Mouse (Mus musculus) MEL (cell line): ENCODE data around the gene Tpm1. TPM values are rescaled to one million over a fixed set of nuclear protein-coding genes. Genes with fewer than 3 reads are reported as not detected.

ENCODE experiments used
- DNase-seq: peaks from one replicate; pipeline ENCODE4 v3.0.0; 2011; ENCODE audit warnings: low read depth, low spot score
- H3K27ac ChIP-seq: 2 replicates; pipeline ENCODE4 v1.5.1; 2012; ENCODE audit warnings: low read depth, mild to moderate bottlenecking, control low read depth, low read length, moderate library complexity; ENCODE audit not compliant: control insufficient read depth
- H3K27me3 ChIP-seq, 2 experiments: fragments of 150-350 bp in 1 of 2; sonication (generic) in 1 of 2; 2 replicates each; pipeline ENCODE4 v1.6.1; 2012; ENCODE audit warnings: low read length in 2 of 2, mild to moderate bottlenecking in 2 of 2, improper control_type of control experiment in 1 of 2, moderate library complexity in 1 of 2; ENCODE audit not compliant: insufficient read depth in 2 of 2, control insufficient read depth in 1 of 2
- H3K36me3 ChIP-seq, 2 experiments: 2 replicates each; pipeline ENCODE4 v1.6.1; 2012 to 2014; ENCODE audit warnings: low read length in 2 of 2, improper control_type of control experiment in 1 of 2, inconsistent platforms in 1 of 2, mild to moderate bottlenecking in 1 of 2; ENCODE audit not compliant: insufficient read depth in 2 of 2, control insufficient read depth in 1 of 2
- H3K4me1 ChIP-seq, 2 experiments: fragments of 150-350 bp in 1 of 2; sonication (generic) in 1 of 2; 2 replicates each; pipeline ENCODE4 v1.6.1; 2012; ENCODE audit warnings: low read length in 2 of 2, improper control_type of control experiment in 1 of 2, mild to moderate bottlenecking in 1 of 2; ENCODE audit not compliant: insufficient read depth in 2 of 2, control insufficient read depth in 1 of 2
- H3K4me3 ChIP-seq, 2 experiments: fragments of 150-350 bp in 1 of 2; sonication (generic) in 1 of 2; 2 replicates each; pipeline ENCODE4 v1.5.1; 2012; ENCODE audit warnings: low read depth in 2 of 2, low read length in 2 of 2, mild to moderate bottlenecking in 2 of 2, moderate library complexity in 2 of 2, control low read depth in 1 of 2, improper control_type of control experiment in 1 of 2; ENCODE audit not compliant: control insufficient read depth in 1 of 2, insufficient read depth in 1 of 2
- H3K79me2 ChIP-seq: 2 replicates; pipeline ENCODE4 v1.6.1; 2012; ENCODE audit warnings: mild to moderate bottlenecking, low read length, moderate library complexity; ENCODE audit not compliant: control insufficient read depth, poor library complexity, insufficient read depth
- H3K9ac ChIP-seq: 2 replicates; pipeline ENCODE4 v1.6.1; 2012; ENCODE audit warnings: low read depth, mild to moderate bottlenecking, control low read depth, low read length, moderate library complexity; ENCODE audit not compliant: control insufficient read depth, poor library complexity, severe bottlenecking
- H3K9me3 ChIP-seq: fragments of 150-350 bp; sonication (generic); replicated peaks from 2 replicates; pipeline ENCODE4 v1.6.1; 2012; ENCODE audit warnings: mild to moderate bottlenecking, low read length, improper control_type of control experiment, moderate library complexity; ENCODE audit not compliant: insufficient read depth
- CHD1 ChIP-seq: IDR thresholded peaks from 2 replicates; pipeline ENCODE4 v1.6.1; 2012; ENCODE audit warnings: low read depth, mild to moderate bottlenecking, inconsistent platforms, low read length, improper control_type of control experiment
- CHD2 ChIP-seq: IDR thresholded peaks from 2 replicates; pipeline ENCODE4 v1.6.1; 2011; ENCODE audit warnings: low read length, improper control_type of control experiment
- CTCF ChIP-seq, 3 experiments: IDR thresholded peaks in 2 of 3; conservative IDR thresholded peaks in 1 of 3; 2 replicates each; pipeline ENCODE4 v1.5.1; 2011 to 2012; ENCODE audit warnings: low read length in 3 of 3, low read depth in 2 of 3, mild to moderate bottlenecking in 2 of 3, improper control_type of control experiment in 1 of 3, inconsistent platforms in 1 of 3, mixed read lengths in 1 of 3, moderate library complexity in 1 of 3; ENCODE audit not compliant: control insufficient read depth in 1 of 3, insufficient read depth in 1 of 3, poor library complexity in 1 of 3, severe bottlenecking in 1 of 3
- ELF1 ChIP-seq: IDR thresholded peaks from 2 replicates; pipeline ENCODE4 v1.6.1; 2014; ENCODE audit warnings: low read depth, mild to moderate bottlenecking, inconsistent platforms, low read length, improper control_type of control experiment, moderate library complexity
- EP300 ChIP-seq, 2 experiments: IDR thresholded peaks; 2 replicates each; pipeline ENCODE4 v1.6.1; 2011; ENCODE audit warnings: improper control_type of control experiment in 2 of 2, low read length in 2 of 2, low read depth in 1 of 2, mild to moderate bottlenecking in 1 of 2
- GABPA ChIP-seq: IDR thresholded peaks from 2 replicates; pipeline ENCODE4 v1.6.1; 2012; ENCODE audit warnings: low read depth, mild to moderate bottlenecking, inconsistent platforms, low read length, improper control_type of control experiment, moderate library complexity
- GATA1 ChIP-seq: IDR thresholded peaks from 2 replicates; pipeline ENCODE4 v1.6.1; 2011; ENCODE audit warnings: low read depth, low read length, improper control_type of control experiment
- HCFC1 ChIP-seq: IDR thresholded peaks from 2 replicates; pipeline ENCODE4 v1.6.1; 2012; ENCODE audit warnings: low read depth, mild to moderate bottlenecking, inconsistent platforms, low read length, improper control_type of control experiment, moderate library complexity
- JUND ChIP-seq: IDR thresholded peaks from 2 replicates; pipeline ENCODE4 v1.6.1; 2011; ENCODE audit warnings: low read depth, mild to moderate bottlenecking, improper control_type of control experiment, low read length
- MAFK ChIP-seq: IDR thresholded peaks from 2 replicates; pipeline ENCODE4 v1.6.1; 2011; ENCODE audit warnings: low read depth, mild to moderate bottlenecking, low read length, improper control_type of control experiment, borderline replicate concordance
- MAX ChIP-seq: IDR thresholded peaks from 2 replicates; pipeline ENCODE4 v1.6.1; 2011; ENCODE audit warnings: low read length, improper control_type of control experiment
- MAZ ChIP-seq: IDR thresholded peaks from 2 replicates; pipeline ENCODE4 v1.6.1; 2012; ENCODE audit warnings: low read depth, mild to moderate bottlenecking, inconsistent platforms, low read length, improper control_type of control experiment
- NRF1 ChIP-seq: IDR thresholded peaks from 2 replicates; pipeline ENCODE4 v1.6.1; 2014; ENCODE audit warnings: low read depth, mild to moderate bottlenecking, inconsistent platforms, low read length, improper control_type of control experiment, moderate library complexity; ENCODE audit not compliant: poor library complexity, insufficient read depth, severe bottlenecking
- POLR2A ChIP-seq, 2 experiments: IDR thresholded peaks; 2 replicates each; pipeline ENCODE4 v1.6.1; 2011 to 2012; ENCODE audit warnings: low read length in 2 of 2, mild to moderate bottlenecking in 2 of 2, control low read depth in 1 of 2, improper control_type of control experiment in 1 of 2, low read depth in 1 of 2, moderate library complexity in 1 of 2; ENCODE audit not compliant: control insufficient read depth in 1 of 2, insufficient read depth in 1 of 2, poor library complexity in 1 of 2
- POLR2AphosphoS2 ChIP-seq: IDR thresholded peaks from 2 replicates; pipeline ENCODE4 v1.6.1; 2011; ENCODE audit warnings: low read length, improper control_type of control experiment
- SIN3A ChIP-seq: IDR thresholded peaks from 2 replicates; pipeline ENCODE4 v1.6.1; 2012; ENCODE audit warnings: low read length, improper control_type of control experiment, inconsistent platforms
- SMC3 ChIP-seq: IDR thresholded peaks from 2 replicates; pipeline ENCODE4 v1.6.1; 2011; ENCODE audit warnings: low read depth, low read length, improper control_type of control experiment
- TAL1 ChIP-seq: IDR thresholded peaks from 2 replicates; pipeline ENCODE4 v1.6.1; 2012; ENCODE audit warnings: mild to moderate bottlenecking, inconsistent platforms, low read length, moderate library complexity, mixed read lengths
- USF2 ChIP-seq, 2 experiments: IDR thresholded peaks; 2 replicates each; pipeline ENCODE4 v1.6.1; 2011 to 2012; ENCODE audit warnings: improper control_type of control experiment in 2 of 2, low read length in 2 of 2, borderline replicate concordance in 1 of 2, inconsistent platforms in 1 of 2, low read depth in 1 of 2, mild to moderate bottlenecking in 1 of 2; ENCODE audit not compliant: insufficient read depth in 1 of 2
- ZKSCAN1 ChIP-seq: IDR thresholded peaks from 2 replicates; pipeline ENCODE4 v1.6.1; 2012; ENCODE audit warnings: low read depth, mild to moderate bottlenecking, inconsistent platforms, low read length, improper control_type of control experiment, moderate library complexity
- ZNF384 ChIP-seq: IDR thresholded peaks from 2 replicates; pipeline ENCODE4 v1.6.1; 2012; ENCODE audit warnings: low read depth, mild to moderate bottlenecking, inconsistent platforms, low read length, improper control_type of control experiment
- polyA plus RNA-seq, 2 experiments: library from polyadenylated mRNA; stranded (reverse) in 1 of 2; unstranded in 1 of 2; fragments of >175 nt in 1 of 2; fragments of >200 nt in 1 of 2; gene quantifications; 2 replicates each; pipeline versions ENCODE4 v1.2.1 to v1.2.4; 2012; ENCODE audit warnings: low replicate concordance in 2 of 2, low read depth in 1 of 2; ENCODE audit not compliant: insufficient read length in 2 of 2, insufficient read depth in 1 of 2, missing spikeins in 1 of 2
- total RNA-seq: library from RNA; depleted of rRNA; stranded (reverse); fragments of 300-350 nt; gene quantifications from 2 replicates; pipeline ENCODE4 v1.2.3, GENCODE M21; 2012; rRNA removed

Gene Tpm1
- total RNA-seq (38.2 and 56.5 TPM in 2 replicates), polyA plus RNA-seq (100 to 1,000 TPM in 1 of 2 experiments, not detected in 1; 113 TPM)

GRCm38 (mm10) chr9:67049086-67049824, at the start of gene Tpm1:
Tpm1 (minus strand) TSS chr9:67049406.
- peaks cover 0 to 9% of the 10 kb centered on the region in 2 experiments; a peak in 2 of 4 replicates for H3K36me3 ChIP-seq
- H3K79me2 ChIP-seq, result no peaks in the 10 kb centered on the region
- peaks cover 2 to 5% of the 10 kb centered on the region in 2 experiments; a peak in 1 of 4 replicates for H3K4me1 ChIP-seq
- H3K27me3 ChIP-seq, result no peaks in the 10 kb centered on the region; a peak in 1 of 4 replicates
- DNase-seq, result no peak
- no peaks in the 10 kb centered on the region for H3K9me3 ChIP-seq
- no peak within 1 kb of the TSS for H3K27ac ChIP-seq
- no peak within 1 kb of the TSS for H3K9ac ChIP-seq
- no peak for TF ChIP-seq MAFK
- no peak for TF ChIP-seq POLR2AphosphoS2
- no peak for TF ChIP-seq TAL1
- TF ChIP-seq USF2 (IDR thresholded peaks at IDR 0.05; ENCODE audit: borderline replicate concordance in 1 of 2, insufficient read depth in 1 of 2, low read depth in 1 of 2, low read length in 2 of 2), result no peak
- no peak for TF ChIP-seq MAX
- TF ChIP-seq MAZ, result no peak
- TF ChIP-seq SMC3, result no peak
- no peak for TF ChIP-seq NRF1
- no peak for TF ChIP-seq HCFC1
- no peak for TF ChIP-seq ZNF384
- no peak for TF ChIP-seq ELF1
- no peak for TF ChIP-seq GATA1
- no peak for TF ChIP-seq CTCF (IDR thresholded peaks at IDR 0.05 in 2 of 3, conservative IDR thresholded peaks at IDR 0.05 in 1 of 3; ENCODE audit: control insufficient read depth in 1 of 3, insufficient read depth in 1 of 3, low read depth in 2 of 3, low read length in 3 of 3, poor library complexity in 1 of 3, severe bottlenecking in 1 of 3)
- no peak for TF ChIP-seq EP300 (IDR thresholded peaks at IDR 0.05; ENCODE audit: low read depth in 1 of 2, low read length in 2 of 2)
- no peak for TF ChIP-seq CHD2
- TF ChIP-seq ZKSCAN1, result no peak
- TF ChIP-seq CHD1, result no peak
- no peak for TF ChIP-seq POLR2A (IDR thresholded peaks at IDR 0.05; ENCODE audit: control insufficient read depth in 1 of 2, insufficient read depth in 1 of 2, low read depth in 1 of 2, low read length in 2 of 2, poor library complexity in 1 of 2)
- TF ChIP-seq GABPA, result no peak
- H3K4me3 ChIP-seq, result no peak within 1 kb of the TSS

GRCm38 (mm10) chr9:67094371-67094770, 45.2 kb upstream of the Tpm1 start:
- no peak for DNase-seq
- Histone ChIP-seq H3K4me3 (no peak overlapping the region), H3K79me2 (no peaks in the 10 kb centered on the region), H3K9ac (no peak overlapping the region)
- no peak for TF ChIP-seq JUND
- no peak for TF ChIP-seq SIN3A
- peak in 2 of 3 experiments; percentile 16 to 19; a peak in 3 of 6 replicates for TF ChIP-seq CTCF (IDR thresholded peaks at IDR 0.05 in 2 of 3, conservative IDR thresholded peaks at IDR 0.05 in 1 of 3; ENCODE audit: control insufficient read depth in 1 of 3, insufficient read depth in 1 of 3, low read depth in 2 of 3, low read length in 3 of 3, poor library complexity in 1 of 3, severe bottlenecking in 1 of 3)
- TF ChIP-seq, all 39 proteins: peak for 1
- H3K27me3 ChIP-seq, result no peaks in the 10 kb centered on the region
- no peaks in the 10 kb centered on the region for H3K36me3 ChIP-seq
- H3K9me3 ChIP-seq, result no peaks in the 10 kb centered on the region
- no peaks in the 10 kb centered on the region for H3K4me1 ChIP-seq
- no peak overlapping the region for H3K27ac ChIP-seq
